Mouse (Mus musculus): ENCODE measurements at regions not wholly inside any gene's neighbourhood (a gene's known extent, or its start where the extent isn't known, plus 50 kb on each side); places are given as distances from the start of the nearest gene placed in this dataset.

DNA sequence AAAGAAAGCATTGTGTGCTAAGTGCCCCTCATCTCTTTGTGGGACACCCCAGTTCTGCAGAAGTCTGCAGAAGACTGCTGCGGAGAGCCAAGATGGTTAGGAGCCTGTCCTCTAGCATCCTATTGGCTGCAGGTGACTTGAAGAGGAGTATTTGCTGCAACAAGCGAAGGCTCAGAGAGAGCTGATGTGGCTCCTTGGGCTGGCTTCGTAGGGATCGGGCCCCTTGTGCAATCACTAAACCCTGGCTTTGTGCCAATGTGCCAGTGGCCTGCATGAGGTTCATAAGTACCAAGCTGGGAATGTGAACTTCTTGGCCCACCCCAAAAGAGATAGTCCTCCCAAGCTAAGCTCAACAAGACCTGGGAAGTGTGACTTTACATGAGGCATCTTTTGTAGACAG lies 174.9 kb downstream of the Zfp36l1 start:
- ATAC-seq (ENCODE audit: extremely low read depth, insufficient number of reproducible peaks, low FRiP score, poor library complexity, severe bottlenecking) = no peak
- DNase-seq (ENCODE audit: low spot score) = no peak
- peaks cover 33% of the 10 kb centered on the region for H3K27me3 ChIP-seq (ENCODE audit: insufficient read depth, low read length)
- no peak for TF ChIP-seq GATA1 (IDR thresholded peaks at IDR 0.05; ENCODE audit: borderline replicate concordance, low read length)
- no peak for TF ChIP-seq TAL1 (conservative IDR thresholded peaks at IDR 0.05; ENCODE audit: low read depth, low read length)
- TF ChIP-seq GATA2 (IDR thresholded peaks at IDR 0.05; ENCODE audit: borderline replicate concordance, low read depth, low read length) = no peak
- no peak for TF ChIP-seq POLR2AphosphoS5 (IDR thresholded peaks at IDR 0.05; ENCODE audit: insufficient replicate concordance, low read depth, low read length)
- no peak for TF ChIP-seq CTCF (IDR thresholded peaks at IDR 0.05; ENCODE audit: low read depth, low read length)
- peaks cover 11% of the 10 kb centered on the region for H3K4me1 ChIP-seq (ENCODE audit: insufficient read depth, low read depth, low read length)
- no peak overlapping the region for H3K4me3 ChIP-seq (ENCODE audit: low read depth, low read length)
- H3K36me3 ChIP-seq (replicated peaks) = no peaks in the 10 kb centered on the region
- no peaks in the 10 kb centered on the region for H3K9me3 ChIP-seq (replicated peaks)

DNA sequence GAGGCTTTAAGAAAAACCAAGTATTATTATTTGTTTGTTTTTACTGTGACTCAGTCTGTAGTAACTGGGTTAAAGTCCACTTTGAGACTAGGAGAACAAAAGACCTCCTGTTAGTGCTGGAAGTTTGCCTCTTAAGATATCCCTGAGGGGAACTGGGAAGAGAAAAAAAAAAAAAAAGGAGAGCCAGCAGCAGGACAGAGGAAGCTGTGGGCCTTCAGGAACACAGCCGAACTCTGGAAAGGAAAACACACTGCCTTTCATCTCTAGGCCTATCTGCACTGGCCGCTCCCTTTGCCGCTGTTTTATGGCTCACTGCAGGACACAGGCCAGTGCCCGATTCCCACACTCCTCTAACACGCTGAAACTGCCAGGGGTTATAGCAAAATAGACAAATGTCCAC lies 176.1 kb downstream of the Zfp36l1 start:
- Histone ChIP-seq H3K36me3 (replicated peaks) (no peaks in the 10 kb centered on the region), H3K4me3 (ENCODE audit: low read depth, low read length) (no peak overlapping the region), H3K9me3 (replicated peaks) (no peaks in the 10 kb centered on the region), H3K4me1 (ENCODE audit: insufficient read depth, low read depth, low read length) (0 out of 2 replicates have a peak, but pooled peaks cover 3% of the 10 kb centered on the region), H3K27me3 (ENCODE audit: insufficient read depth, low read length) (peaks cover 37% of the 10 kb centered on the region)
- DNase-seq (ENCODE audit: low spot score) (no peak), ATAC-seq (ENCODE audit: extremely low read depth, insufficient number of reproducible peaks, low FRiP score, poor library complexity, severe bottlenecking) (no peak)
- no peak for TF ChIP-seq POLR2AphosphoS5 (IDR thresholded peaks at IDR 0.05; ENCODE audit: insufficient replicate concordance, low read depth, low read length)
- no peak for TF ChIP-seq GATA2 (IDR thresholded peaks at IDR 0.05; ENCODE audit: borderline replicate concordance, low read depth, low read length)
- no peak for TF ChIP-seq CTCF (IDR thresholded peaks at IDR 0.05; ENCODE audit: low read depth, low read length)
- no peak for TF ChIP-seq GATA1 (IDR thresholded peaks at IDR 0.05; ENCODE audit: borderline replicate concordance, low read length)
- TF ChIP-seq TAL1 (conservative IDR thresholded peaks at IDR 0.05; ENCODE audit: low read depth, low read length) = no peak

DNA sequence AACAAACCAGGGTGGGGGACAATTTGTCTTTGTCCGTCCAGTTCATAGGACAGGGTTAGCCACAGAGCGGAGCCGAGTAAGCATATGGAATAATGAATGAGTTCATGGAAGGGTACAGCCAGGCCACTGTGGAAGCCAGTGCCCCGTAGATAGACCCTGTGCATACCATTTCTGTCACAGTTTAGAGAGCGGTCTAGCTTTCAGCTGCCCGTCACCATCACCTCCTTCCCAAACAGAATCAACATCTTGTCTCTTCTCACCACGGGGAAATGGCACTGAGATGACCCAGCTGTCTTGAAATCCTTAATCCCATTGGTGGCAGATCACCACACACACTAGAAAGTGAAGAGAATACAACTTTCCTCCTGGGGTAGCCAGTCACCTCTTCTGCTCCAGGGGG lies 178.7 kb downstream of the Zfp36l1 start:
- peaks cover 32% of the 10 kb centered on the region for H3K27me3 ChIP-seq (ENCODE audit: insufficient read depth, low read length)
- peaks cover 4% of the 10 kb centered on the region; the same call in 1 of the 2 replicates for H3K4me1 ChIP-seq (ENCODE audit: insufficient read depth, low read depth, low read length)
- ATAC-seq (ENCODE audit: extremely low read depth, insufficient number of reproducible peaks, low FRiP score, poor library complexity, severe bottlenecking) (no peak), DNase-seq (ENCODE audit: low spot score) (no peak)
- TF ChIP-seq POLR2AphosphoS5 (IDR thresholded peaks at IDR 0.05; ENCODE audit: insufficient replicate concordance, low read depth, low read length) (no peak), GATA1 (IDR thresholded peaks at IDR 0.05; ENCODE audit: borderline replicate concordance, low read length) (no peak), GATA2 (IDR thresholded peaks at IDR 0.05; ENCODE audit: borderline replicate concordance, low read depth, low read length) (no peak), CTCF (IDR thresholded peaks at IDR 0.05; ENCODE audit: low read depth, low read length) (no peak), TAL1 (conservative IDR thresholded peaks at IDR 0.05; ENCODE audit: low read depth, low read length) (no peak)
- no peak overlapping the region for H3K4me3 ChIP-seq (ENCODE audit: low read depth, low read length)
- H3K9me3 ChIP-seq (replicated peaks) = no peaks in the 10 kb centered on the region
- no peaks in the 10 kb centered on the region for H3K36me3 ChIP-seq (replicated peaks)

GRCm38 (mm10) chr12:79932905-79933304 lies 179.9 kb downstream of the Zfp36l1 start:
- TF ChIP-seq GATA2 (IDR thresholded peaks at IDR 0.05; ENCODE audit: borderline replicate concordance, low read depth, low read length) (no peak), TAL1 (conservative IDR thresholded peaks at IDR 0.05; ENCODE audit: low read depth, low read length) (no peak), GATA1 (IDR thresholded peaks at IDR 0.05; ENCODE audit: borderline replicate concordance, low read length) (no peak), CTCF (IDR thresholded peaks at IDR 0.05; ENCODE audit: low read depth, low read length) (no peak), POLR2AphosphoS5 (IDR thresholded peaks at IDR 0.05; ENCODE audit: insufficient replicate concordance, low read depth, low read length) (no peak)
- ATAC-seq (ENCODE audit: extremely low read depth, insufficient number of reproducible peaks, low FRiP score, poor library complexity, severe bottlenecking) (no peak), DNase-seq (ENCODE audit: low spot score) (no peak)
- Histone ChIP-seq H3K4me1 (ENCODE audit: insufficient read depth, low read depth, low read length) (peaks cover 8% of the 10 kb centered on the region), H3K9me3 (replicated peaks) (no peaks in the 10 kb centered on the region), H3K27me3 (ENCODE audit: insufficient read depth, low read length) (peaks cover 28% of the 10 kb centered on the region), H3K36me3 (replicated peaks) (no peaks in the 10 kb centered on the region), H3K4me3 (ENCODE audit: low read depth, low read length) (no peak overlapping the region)

DNA sequence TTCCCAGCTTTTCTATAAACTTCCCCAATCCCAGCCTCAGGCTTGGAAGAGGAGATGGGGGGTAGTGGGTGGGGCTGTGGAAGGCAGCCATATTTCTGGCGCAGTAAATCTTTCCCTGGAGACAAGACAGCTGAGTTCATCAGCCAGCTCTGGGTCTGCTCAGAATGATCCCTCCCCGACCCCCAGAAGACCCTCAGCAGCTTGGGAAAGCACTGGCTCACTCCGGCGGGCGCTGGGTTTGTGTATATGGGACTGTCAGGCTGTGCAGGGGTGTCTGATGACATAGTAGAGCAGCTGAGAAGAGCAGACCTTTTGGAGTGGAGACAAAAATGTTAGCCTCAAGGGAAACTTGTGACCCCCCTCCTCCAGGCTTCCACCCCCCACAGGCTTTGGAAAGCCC lies 181.4 kb downstream of the Zfp36l1 start:
- peaks cover 14% of the 10 kb centered on the region for H3K4me1 ChIP-seq (ENCODE audit: insufficient read depth, low read depth, low read length)
- DNase-seq (ENCODE audit: low spot score) = no peak
- peaks cover 19% of the 10 kb centered on the region; the same call in 1 of the 2 replicates for H3K27me3 ChIP-seq (ENCODE audit: insufficient read depth, low read length)
- no peaks in the 10 kb centered on the region for H3K36me3 ChIP-seq (replicated peaks)
- ATAC-seq (ENCODE audit: extremely low read depth, insufficient number of reproducible peaks, low FRiP score, poor library complexity, severe bottlenecking) = no peak
- no peak for TF ChIP-seq GATA2 (IDR thresholded peaks at IDR 0.05; ENCODE audit: borderline replicate concordance, low read depth, low read length)
- TF ChIP-seq CTCF (IDR thresholded peaks at IDR 0.05; ENCODE audit: low read depth, low read length) = no peak
- no peak for TF ChIP-seq TAL1 (conservative IDR thresholded peaks at IDR 0.05; ENCODE audit: low read depth, low read length)
- no peak for TF ChIP-seq POLR2AphosphoS5 (IDR thresholded peaks at IDR 0.05; ENCODE audit: insufficient replicate concordance, low read depth, low read length)
- TF ChIP-seq GATA1 (IDR thresholded peaks at IDR 0.05; ENCODE audit: borderline replicate concordance, low read length) = no peak
- H3K9me3 ChIP-seq (replicated peaks) = no peaks in the 10 kb centered on the region
- no peak overlapping the region for H3K4me3 ChIP-seq (ENCODE audit: low read depth, low read length)

DNA sequence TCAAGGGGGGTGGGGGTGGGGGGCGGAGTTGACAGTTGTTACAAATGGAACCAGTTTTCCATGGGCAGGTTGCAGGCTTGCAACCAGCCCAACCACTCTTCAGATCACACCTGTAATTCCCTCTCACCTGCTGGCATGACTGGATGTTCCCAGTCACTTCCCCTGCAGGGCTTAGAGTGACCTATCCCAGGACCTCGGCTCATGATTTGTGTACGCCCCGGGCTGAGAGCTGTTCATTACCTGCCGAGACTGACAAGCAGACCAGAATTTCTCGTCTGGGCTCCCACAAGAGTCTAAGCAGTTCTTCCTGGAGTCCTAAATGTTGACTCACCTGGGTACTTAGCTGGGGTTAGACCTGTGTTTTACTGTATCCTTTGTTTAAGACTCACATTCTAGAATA lies 183.0 kb downstream of the Zfp36l1 start:
- H3K4me1 ChIP-seq (ENCODE audit: insufficient read depth, low read depth, low read length) = peaks cover 19% of the 10 kb centered on the region
- ATAC-seq (ENCODE audit: extremely low read depth, insufficient number of reproducible peaks, low FRiP score, poor library complexity, severe bottlenecking) (no peak), DNase-seq (ENCODE audit: low spot score) (no peak)
- no peaks in the 10 kb centered on the region for H3K36me3 ChIP-seq (replicated peaks)
- no peaks in the 10 kb centered on the region for H3K9me3 ChIP-seq (replicated peaks)
- no peak overlapping the region for H3K4me3 ChIP-seq (ENCODE audit: low read depth, low read length)
- no peak for TF ChIP-seq POLR2AphosphoS5 (IDR thresholded peaks at IDR 0.05; ENCODE audit: insufficient replicate concordance, low read depth, low read length)
- TF ChIP-seq TAL1 (conservative IDR thresholded peaks at IDR 0.05; ENCODE audit: low read depth, low read length) = no peak
- no peak for TF ChIP-seq GATA1 (IDR thresholded peaks at IDR 0.05; ENCODE audit: borderline replicate concordance, low read length)
- TF ChIP-seq CTCF (IDR thresholded peaks at IDR 0.05; ENCODE audit: low read depth, low read length) = no peak
- TF ChIP-seq GATA2 (IDR thresholded peaks at IDR 0.05; ENCODE audit: borderline replicate concordance, low read depth, low read length) = no peak
- H3K27me3 ChIP-seq (ENCODE audit: insufficient read depth, low read length) = peaks cover 33% of the 10 kb centered on the region
